Mouse (Mus musculus) hindbrain, embryonic 16.5 days (tissue): ENCODE results near the gene Slc7a15. TPM values are rescaled to one million over a fixed set of nuclear protein-coding genes. Genes with fewer than 3 reads are reported as not detected.

Experiments used
- ATAC-seq: fragments of 200-750 bp; cut with Nextera tagmentation; 2 replicates; pipeline ENCODE4 v1.8.0; 2017; ENCODE audit warnings: moderate TSS enrichment, moderate library complexity
- H3K27ac ChIP-seq: fragments of 300-500 bp; sonication (generic); 2 replicates; pipeline ENCODE4 v1.5.1; 2014; ENCODE audit warnings: low read depth, mild to moderate bottlenecking, control low read depth, low read length, moderate library complexity
- H3K27me3 ChIP-seq: fragments of 300-500 bp; sonication (generic); replicated peaks from 2 replicates; pipeline ENCODE4 v1.6.1; 2014; ENCODE audit warnings: low read length; ENCODE audit not compliant: control insufficient read depth, insufficient read depth
- H3K36me3 ChIP-seq: fragments of 300-500 bp; sonication (generic); 2 replicates; pipeline ENCODE4 v1.6.1; 2014; ENCODE audit warnings: mild to moderate bottlenecking, low read length, moderate library complexity, mixed read lengths; ENCODE audit not compliant: control insufficient read depth, insufficient read depth
- H3K4me1 ChIP-seq: fragments of 300-500 bp; sonication (generic); 2 replicates; pipeline ENCODE4 v1.6.1; 2014; ENCODE audit warnings: low read depth, low read length; ENCODE audit not compliant: control insufficient read depth, insufficient read depth
- H3K4me2 ChIP-seq: fragments of 300-500 bp; sonication (generic); 2 replicates; pipeline ENCODE4 v1.6.1; 2014; ENCODE audit warnings: mild to moderate bottlenecking, low read length, control low read depth, moderate library complexity
- H3K4me3 ChIP-seq: fragments of 300-500 bp; sonication (generic); 2 replicates; pipeline ENCODE4 v1.5.1; 2014; ENCODE audit warnings: mild to moderate bottlenecking, low read length, control low read depth, moderate library complexity
- H3K9ac ChIP-seq: fragments of 300-500 bp; sonication (generic); 2 replicates; pipeline ENCODE4 v1.6.1; 2014; ENCODE audit warnings: low read depth, mild to moderate bottlenecking, control low read depth, low read length, moderate library complexity
- H3K9me3 ChIP-seq: fragments of 300-500 bp; sonication (generic); 2 replicates; pipeline ENCODE4 v1.6.1; 2014; ENCODE audit warnings: mild to moderate bottlenecking, low read length, moderate library complexity; ENCODE audit not compliant: control insufficient read depth
- WGBS: fragments of 180-500 bp; shearing (Covaris S2); extraction: QIAGEN DNeasy Blood & Tissue Kit; methylation state at CpG from one replicate; pipeline ENCODE4 v1.1.7; 2014; 5-methylcytosine and 5-hydroxymethylcytosine counted together
- polyA plus RNA-seq: library from polyadenylated mRNA; unstranded; fragments of >200 nt; fragmentation: Nextera tagmentation; extraction: Ambion mirVana; gene quantifications from 2 replicates; pipeline ENCODE4 v1.2.1, GENCODE M21; 2015

The Slc7a15 gene
- polyA plus RNA-seq, 1 experiment from 2014 or later, result not detected

DNA sequence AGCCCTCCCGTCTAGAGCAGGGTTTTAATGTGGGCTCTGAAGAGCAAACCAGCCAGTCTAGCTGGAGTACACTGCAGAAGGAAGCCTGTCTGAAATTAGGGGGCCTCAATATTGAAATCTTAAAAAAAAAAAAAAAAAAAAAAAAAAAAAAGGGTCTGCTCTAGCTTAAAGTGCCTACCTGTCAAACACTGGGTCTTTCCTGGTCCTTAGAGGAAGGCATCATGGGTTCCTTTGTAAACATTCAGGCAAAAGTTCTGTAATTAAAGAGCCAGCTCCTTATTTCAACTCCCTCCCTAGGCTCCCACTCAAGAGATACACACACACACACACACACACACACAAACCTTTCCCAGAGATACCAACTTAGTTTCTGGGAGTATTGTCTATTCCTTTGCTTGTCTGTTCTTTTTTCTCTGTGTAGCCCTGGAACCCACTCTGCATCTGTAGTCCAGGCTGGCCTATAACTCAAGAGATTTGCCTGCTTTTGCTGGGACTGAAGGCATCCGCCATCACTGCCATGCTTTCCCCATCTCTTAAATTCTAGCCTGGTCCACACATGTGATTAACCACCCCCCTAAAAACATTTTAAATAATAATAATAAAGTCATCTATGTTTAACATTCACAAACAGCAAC lies 102.1 kb downstream of the Slc7a15 start:
- ATAC-seq, result no peak
- Histone ChIP-seq H3K9ac (peak overlapping the region; percentile 44), H3K27ac (peak overlapping the region; percentile 69)

DNA sequence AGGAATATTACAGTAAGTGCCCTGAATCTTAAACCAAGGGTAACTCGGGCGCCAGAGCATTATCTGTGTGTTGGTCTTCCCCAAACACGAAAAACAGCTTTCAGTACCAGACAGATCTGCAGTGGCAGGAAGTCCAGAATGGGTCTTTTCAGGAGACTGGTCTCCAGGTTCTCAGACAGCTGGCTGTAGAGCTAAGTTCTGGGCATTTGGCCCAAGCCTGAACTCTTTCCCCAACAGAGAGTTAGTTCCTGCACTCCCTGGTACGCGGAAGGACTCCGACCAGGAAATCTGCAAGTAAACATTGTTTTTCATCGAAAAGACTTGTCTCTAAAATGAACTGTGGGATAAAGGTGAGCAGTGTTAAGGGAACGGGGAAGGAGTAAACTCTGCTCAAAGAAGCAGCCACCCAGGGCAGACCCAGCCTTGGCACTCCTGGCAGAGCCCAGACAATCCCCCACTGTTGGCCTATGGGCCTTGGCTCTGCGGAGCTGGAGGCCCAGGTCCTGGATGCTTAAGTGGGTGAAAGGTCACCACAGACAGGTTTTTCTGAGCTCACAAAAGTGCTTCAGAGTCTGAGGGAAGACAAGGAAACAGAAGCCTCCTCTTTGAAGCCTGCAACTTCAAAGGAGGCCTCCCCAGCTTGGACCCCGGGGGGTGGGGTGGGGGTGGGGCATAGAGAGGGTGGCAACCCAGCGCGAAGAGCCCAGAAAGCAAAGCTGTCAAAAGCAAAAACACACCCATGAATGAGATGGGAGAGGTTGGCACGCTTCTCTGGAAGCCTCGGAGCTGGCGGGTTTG lies 102.8 kb downstream of the Slc7a15 start:
- H3K4me1 ChIP-seq, result peaks cover 25% of the 10 kb centered on the region
- peak overlapping the region; percentile 69 for H3K27ac ChIP-seq
- no peaks in the 10 kb centered on the region for H3K9me3 ChIP-seq
- H3K36me3 ChIP-seq, result no peaks in the 10 kb centered on the region
- peak overlapping the region; percentile 44 for H3K9ac ChIP-seq
- H3K4me2 ChIP-seq, result peak overlapping the region; percentile 93
- 22% methylated on average over 15 of the region's 15 CpGs for WGBS
- peak overlapping the region; percentile 20 for H3K4me3 ChIP-seq
- no peak for ATAC-seq
- no peaks in the 10 kb centered on the region for H3K27me3 ChIP-seq

More for the DNA sequence above, 102.1 kb downstream of the Slc7a15 start:
- Histone ChIP-seq H3K4me1 (peaks cover 28% of the 10 kb centered on the region), H3K4me3 (peak overlapping the region; percentile 93), H3K36me3 (no peaks in the 10 kb centered on the region), H3K9me3 (no peaks in the 10 kb centered on the region), H3K4me2 (peak overlapping the region; percentile 93), H3K27me3 (no peaks in the 10 kb centered on the region)
- 31% methylated on average over 2 of the region's 2 CpGs for WGBS

DNA sequence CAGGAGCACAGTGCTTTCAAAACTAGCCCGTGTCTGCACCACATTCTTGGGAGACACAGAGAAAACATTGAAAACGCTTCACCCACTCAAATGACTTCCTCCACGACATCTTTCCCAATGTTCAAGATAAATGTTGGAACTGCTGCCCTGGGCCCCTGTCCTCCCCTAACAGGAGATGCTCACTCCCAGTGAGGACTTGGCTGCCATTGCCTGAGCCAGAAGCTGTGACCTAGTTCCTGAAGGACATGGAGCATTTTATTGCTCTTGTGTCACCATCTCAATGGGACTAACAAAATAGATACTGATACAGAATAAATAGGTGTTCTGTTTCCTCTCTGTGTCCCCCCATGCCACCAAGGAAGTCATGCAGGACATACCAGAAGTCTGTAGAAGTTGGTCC lies 104.2 kb downstream of the Slc7a15 start:
- Histone ChIP-seq H3K27ac (no peak overlapping the region), H3K4me3 (no peak overlapping the region), H3K9me3 (no peaks in the 10 kb centered on the region), H3K36me3 (no peaks in the 10 kb centered on the region), H3K9ac (no peak overlapping the region), H3K27me3 (no peaks in the 10 kb centered on the region), H3K4me2 (no peak overlapping the region), H3K4me1 (peaks cover 18% of the 10 kb centered on the region)
- 85% methylated on average over 3 of the region's 3 CpGs for WGBS
- ATAC-seq, result no peak

DNA sequence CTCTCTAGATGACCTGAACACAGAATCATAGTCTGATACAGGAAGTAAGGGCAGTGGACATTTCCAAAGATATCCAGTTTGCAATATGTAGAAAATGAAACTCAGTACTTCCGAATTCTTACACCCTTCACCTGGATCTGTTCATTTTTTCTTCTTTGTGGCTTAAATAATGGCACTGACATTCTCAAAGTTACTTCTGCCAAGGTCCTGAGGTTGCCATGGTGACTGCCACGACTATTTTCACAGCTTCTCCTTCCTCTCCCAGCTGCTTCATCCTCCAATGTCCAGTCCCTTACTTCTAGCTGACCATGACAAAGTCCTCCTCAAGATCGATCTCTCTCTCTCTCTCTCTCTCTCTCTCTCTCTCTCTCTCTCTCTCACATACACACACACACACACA lies 105.5 kb downstream of the Slc7a15 start:
- Histone ChIP-seq H3K27me3 (no peaks in the 10 kb centered on the region), H3K4me1 (peaks cover 20% of the 10 kb centered on the region), H3K9me3 (no peaks in the 10 kb centered on the region), H3K4me2 (no peak overlapping the region), H3K9ac (no peak overlapping the region), H3K36me3 (no peaks in the 10 kb centered on the region), H3K4me3 (no peak overlapping the region), H3K27ac (no peak overlapping the region)
- 36% methylated on average over 3 of the region's 3 CpGs for WGBS
- no peak for ATAC-seq

DNA sequence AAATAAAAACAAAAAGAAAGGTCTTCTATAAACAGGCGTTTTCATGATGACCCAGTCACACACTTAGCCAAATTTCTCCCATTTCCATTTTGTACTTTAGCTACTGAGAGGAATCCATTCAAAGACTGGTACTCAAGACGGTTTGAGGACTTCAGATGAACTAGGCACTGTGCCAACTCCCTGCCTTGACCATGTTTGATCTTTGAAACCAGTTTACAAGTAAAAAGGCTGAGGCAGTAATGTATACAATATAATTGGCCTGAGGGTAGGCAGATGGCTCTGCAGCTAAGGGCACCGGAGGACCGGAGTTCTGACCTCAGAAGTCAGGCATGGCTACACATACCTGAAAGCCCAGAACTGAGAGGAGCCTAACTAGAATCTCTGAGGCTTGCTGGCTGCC lies 109.8 kb downstream of the Slc7a15 start:
- Histone ChIP-seq H3K27ac (no peak overlapping the region), H3K36me3 (no peaks in the 10 kb centered on the region), H3K4me3 (no peak overlapping the region), H3K27me3 (no peaks in the 10 kb centered on the region), H3K4me1 (peaks cover 4% of the 10 kb centered on the region), H3K9me3 (no peaks in the 10 kb centered on the region), H3K4me2 (no peak overlapping the region), H3K9ac (no peak overlapping the region)
- no peak for ATAC-seq
- WGBS, result 46% methylated on average over 4 of the region's 4 CpGs

DNA sequence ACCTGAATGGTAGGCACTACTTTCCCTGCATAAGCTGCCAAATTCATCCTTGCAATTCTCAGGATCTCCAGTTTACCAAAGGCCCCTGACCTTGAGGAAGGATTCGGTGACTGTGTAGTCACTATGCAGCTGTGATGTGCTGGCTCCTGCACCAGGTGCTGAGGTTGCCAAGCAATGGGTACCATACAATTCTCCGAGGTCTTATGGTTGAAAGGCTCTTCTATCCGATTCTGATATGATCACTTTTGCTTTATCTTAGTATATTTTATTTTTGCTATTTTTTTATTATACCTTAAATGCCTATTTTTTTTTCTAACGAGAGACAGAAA lies 110.2 kb downstream of the Slc7a15 start:
- peaks cover 4% of the 10 kb centered on the region for H3K4me1 ChIP-seq
- H3K9ac ChIP-seq, result no peak overlapping the region
- no peak overlapping the region for H3K27ac ChIP-seq
- H3K4me3 ChIP-seq, result no peak overlapping the region
- 83% methylated on average over 4 of the region's 4 CpGs for WGBS
- H3K36me3 ChIP-seq, result no peaks in the 10 kb centered on the region
- no peak for ATAC-seq
- no peaks in the 10 kb centered on the region for H3K27me3 ChIP-seq
- no peaks in the 10 kb centered on the region for H3K9me3 ChIP-seq
- no peak overlapping the region for H3K4me2 ChIP-seq

DNA sequence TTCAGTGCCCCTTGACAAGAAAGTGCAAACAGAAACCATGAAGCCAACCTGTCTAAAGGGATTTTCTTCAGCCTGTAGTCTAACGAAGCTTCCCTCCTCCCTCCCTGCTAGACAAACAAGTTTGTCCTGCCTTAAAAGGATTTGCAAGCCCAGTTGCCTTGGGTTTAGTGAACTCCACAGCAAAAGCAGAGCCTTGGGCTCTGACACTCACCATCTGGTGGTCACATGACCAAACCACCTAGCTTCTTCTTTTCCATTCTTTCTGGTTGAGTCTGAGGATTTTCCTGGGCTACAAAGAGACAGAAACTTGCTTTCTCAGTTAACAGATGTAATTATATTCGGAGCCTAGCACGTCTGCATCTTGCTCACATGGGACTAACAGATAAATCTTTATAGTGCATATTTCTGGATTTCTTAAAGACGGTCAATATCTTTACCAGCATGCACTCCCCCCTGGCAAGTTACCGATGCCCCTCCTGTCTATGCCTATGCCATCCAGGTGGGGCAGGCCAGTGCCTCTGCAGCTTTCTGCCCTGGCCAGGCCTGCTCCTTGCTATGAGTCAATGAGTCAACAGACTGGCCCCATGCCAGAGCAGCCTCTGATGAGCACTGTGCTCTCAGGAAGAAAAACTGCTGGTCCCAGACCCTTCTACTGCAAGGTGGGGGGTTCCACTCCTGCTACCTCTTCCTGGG lies 110.8 kb downstream of the Slc7a15 start:
- H3K27ac ChIP-seq, result no peak overlapping the region
- H3K36me3 ChIP-seq, result no peaks in the 10 kb centered on the region
- no peak overlapping the region for H3K4me3 ChIP-seq
- peak; percentile 87 for ATAC-seq
- WGBS, result 68% methylated on average over 5 of the region's 5 CpGs
- H3K9ac ChIP-seq, result no peak overlapping the region
- no peak overlapping the region for H3K4me2 ChIP-seq
- H3K4me1 ChIP-seq, result peaks cover 4% of the 10 kb centered on the region
- H3K27me3 ChIP-seq, result no peaks in the 10 kb centered on the region
- no peaks in the 10 kb centered on the region for H3K9me3 ChIP-seq

DNA sequence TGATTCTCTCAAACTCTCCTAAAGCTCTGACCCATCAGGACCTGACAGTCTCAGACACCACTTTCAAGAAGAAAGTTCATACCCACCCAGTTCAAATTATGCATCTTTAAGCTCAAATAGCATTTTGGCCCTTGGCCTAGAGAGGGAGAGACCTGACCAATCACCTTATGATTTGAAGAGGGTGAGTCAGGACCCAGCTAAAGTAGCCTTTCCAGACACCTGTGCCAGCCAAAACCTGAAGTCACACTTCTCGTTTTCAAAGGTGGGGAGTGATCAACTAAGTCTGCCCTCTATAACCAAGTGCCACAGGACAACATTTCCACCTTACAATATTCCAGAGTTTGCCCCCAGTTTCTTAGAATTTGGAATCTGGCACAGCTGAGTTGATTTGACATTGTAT lies 111.6 kb downstream of the Slc7a15 start:
- 75% methylated on average over 1 of the region's 1 CpGs for whole genome bisulfite sequencing
- H3K27me3 ChIP-seq, result no peaks in the 10 kb centered on the region
- H3K27ac ChIP-seq, result no peak overlapping the region
- peaks cover 4% of the 10 kb centered on the region for H3K4me1 ChIP-seq
- H3K36me3 ChIP-seq, result no peaks in the 10 kb centered on the region
- H3K4me2 ChIP-seq, result no peak overlapping the region
- no peak overlapping the region for H3K4me3 ChIP-seq
- no peak for ATAC-seq
- H3K9me3 ChIP-seq, result no peaks in the 10 kb centered on the region
- no peak overlapping the region for H3K9ac ChIP-seq

DNA sequence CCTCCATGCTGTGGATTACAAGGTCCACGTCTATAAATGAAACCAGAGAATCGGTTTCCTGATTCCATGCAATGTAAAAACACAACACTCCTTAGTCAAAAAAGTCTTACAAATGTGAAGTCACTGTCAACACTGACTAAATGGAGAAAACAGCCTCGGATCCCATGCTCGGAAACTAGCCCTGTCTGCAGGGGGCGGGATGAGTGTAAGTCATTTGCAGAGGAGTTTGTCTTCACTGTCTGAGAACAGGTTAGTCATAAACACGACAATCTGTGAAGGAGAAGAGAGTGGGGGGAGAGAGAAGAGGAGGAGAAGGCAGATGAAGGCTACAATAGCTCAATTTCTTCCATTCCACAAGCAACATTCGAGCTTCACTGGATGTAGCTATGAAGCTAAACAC lies 113.6 kb downstream of the Slc7a15 start:
- Histone ChIP-seq H3K4me2 (no peak overlapping the region), H3K27me3 (no peaks in the 10 kb centered on the region), H3K36me3 (no peaks in the 10 kb centered on the region), H3K4me3 (no peak overlapping the region), H3K9ac (no peak overlapping the region), H3K27ac (no peak overlapping the region), H3K4me1 (peaks cover 4% of the 10 kb centered on the region), H3K9me3 (no peaks in the 10 kb centered on the region)
- ATAC-seq, result no peak
- 85% methylated on average over 7 of the region's 7 CpGs for WGBS
